Mouse (Mus musculus) lung, postnatal 25 days (tissue): Measurements from ENCODE around the gene Iqgap2.

ENCODE experiments used
- DNase-seq: peaks from one replicate; pipeline ENCODE4 v3.0.0; 2022; ENCODE audit warnings: low spot score

Iqgap2 gene

GRCm38 (mm10) chr13:95583237-95584189 lies 308.2 kb downstream of the Iqgap2 start:
- DNase-seq: no peak

DNA sequence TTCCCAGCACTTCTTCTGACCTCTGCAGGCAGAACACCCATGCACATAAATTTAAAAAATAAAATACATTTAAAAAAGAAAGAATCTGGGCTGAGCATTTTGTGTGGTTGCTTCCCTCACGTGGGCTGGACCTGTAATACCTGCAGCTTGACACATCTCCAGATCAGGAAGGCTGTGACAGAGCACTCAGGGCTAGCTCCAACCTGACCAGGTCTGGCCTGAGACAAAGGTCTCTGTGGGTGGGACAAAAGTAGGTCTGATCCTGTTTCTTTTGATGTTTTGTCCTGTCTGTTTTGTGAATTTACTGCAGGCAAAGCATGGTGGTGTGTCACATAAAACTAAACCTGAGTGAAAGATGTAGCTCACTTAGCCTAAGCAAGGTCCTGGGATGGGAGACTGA lies 309.9 kb downstream of the Iqgap2 start:
- no peak for DNase-seq

- no peak for DNase-seq
Measured at GRCm38 (mm10) chr13:95578016-95578697, 313.6 kb downstream of the Iqgap2 start.
